Mouse (Mus musculus) heart, embryonic 13.5 days (tissue): ENCODE measurements at regions not wholly inside any gene's neighbourhood (a gene's known extent, or its start where the extent isn't known, plus 50 kb on each side); places are given as distances from the start of the nearest gene placed in this dataset.

Experiments
- ATAC-seq: fragments of 200-750 bp; cut with Nextera tagmentation; 2 replicates; pipeline ENCODE4 v1.8.0; 2017; ENCODE audit warnings: moderate TSS enrichment; ENCODE audit not compliant: insufficient number of reproducible peaks, low FRiP score, low TSS enrichment; ENCODE audit errors: extremely low read depth
- H3K27ac ChIP-seq: fragments of 300-500 bp; sonication (generic); replicated peaks from 2 replicates; pipeline ENCODE4 v1.5.1; 2015; ENCODE audit warnings: moderate library complexity, mild to moderate bottlenecking, inconsistent platforms
- H3K27me3 ChIP-seq: fragments of 300-500 bp; sonication (generic); replicated peaks from 2 replicates; pipeline ENCODE4 v1.6.1; 2015; ENCODE audit warnings: mild to moderate bottlenecking, inconsistent platforms
- H3K36me3 ChIP-seq: fragments of 300-500 bp; sonication (generic); 2 replicates; pipeline ENCODE4 v1.6.1; 2015; ENCODE audit warnings: mild to moderate bottlenecking, inconsistent platforms
- H3K4me1 ChIP-seq: fragments of 300-500 bp; sonication (generic); 2 replicates; pipeline ENCODE4 v1.6.1; 2015; ENCODE audit warnings: inconsistent platforms
- H3K4me2 ChIP-seq: fragments of 300-500 bp; sonication (generic); 2 replicates; pipeline ENCODE4 v1.6.1; 2015; ENCODE audit warnings: inconsistent platforms, mild to moderate bottlenecking, moderate library complexity
- H3K4me3 ChIP-seq: fragments of 300-500 bp; sonication (generic); 2 replicates; pipeline ENCODE4 v1.5.1; 2015; ENCODE audit warnings: moderate library complexity, mild to moderate bottlenecking, inconsistent platforms
- H3K9ac ChIP-seq: fragments of 300-500 bp; sonication (generic); 2 replicates; pipeline ENCODE4 v1.6.1; 2015; ENCODE audit warnings: inconsistent platforms, mild to moderate bottlenecking, moderate library complexity
- H3K9me3 ChIP-seq: fragments of 300-500 bp; sonication (generic); 2 replicates; pipeline ENCODE4 v1.6.1; 2016; ENCODE audit warnings: inconsistent platforms
- WGBS: fragments of 180-500 bp; shearing (Covaris S2); methylation state at CpG from one replicate; pipeline ENCODE4 v1.1.7; 2015; ENCODE audit warnings: mixed read lengths; 5-methylcytosine and 5-hydroxymethylcytosine counted together

DNA sequence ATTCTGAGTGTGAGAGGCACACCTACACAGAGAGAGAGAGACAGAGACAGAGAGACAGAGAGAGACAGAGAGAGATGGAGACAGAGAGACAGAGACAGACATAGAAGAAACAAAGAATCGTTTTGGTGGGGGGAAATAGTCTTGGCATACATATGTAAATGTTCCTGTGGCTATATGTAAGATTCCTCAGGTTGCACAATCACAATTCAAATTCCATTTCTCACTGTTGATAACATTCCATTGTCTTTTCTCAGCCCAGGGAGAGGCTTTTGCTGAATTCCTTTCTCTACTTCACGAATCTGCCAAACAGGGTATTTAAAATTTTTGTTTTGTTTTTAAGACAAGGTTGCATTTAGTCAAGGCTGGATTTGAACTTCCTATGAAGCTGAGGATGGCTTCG is 205.0 kb upstream of the Ell2 start:
- no peak overlapping the region for H3K9ac ChIP-seq
- H3K4me3 ChIP-seq, result no peak overlapping the region
- H3K9me3 ChIP-seq, result no peaks in the 10 kb centered on the region
- no peak overlapping the region for H3K27ac ChIP-seq
- WGBS, result 53% methylated on average over 3 of the region's 3 CpGs
- no peaks in the 10 kb centered on the region for H3K36me3 ChIP-seq
- no peak for ATAC-seq
- no peaks in the 10 kb centered on the region for H3K4me1 ChIP-seq
- H3K4me2 ChIP-seq, result no peak overlapping the region
- H3K27me3 ChIP-seq, result no peaks in the 10 kb centered on the region

DNA sequence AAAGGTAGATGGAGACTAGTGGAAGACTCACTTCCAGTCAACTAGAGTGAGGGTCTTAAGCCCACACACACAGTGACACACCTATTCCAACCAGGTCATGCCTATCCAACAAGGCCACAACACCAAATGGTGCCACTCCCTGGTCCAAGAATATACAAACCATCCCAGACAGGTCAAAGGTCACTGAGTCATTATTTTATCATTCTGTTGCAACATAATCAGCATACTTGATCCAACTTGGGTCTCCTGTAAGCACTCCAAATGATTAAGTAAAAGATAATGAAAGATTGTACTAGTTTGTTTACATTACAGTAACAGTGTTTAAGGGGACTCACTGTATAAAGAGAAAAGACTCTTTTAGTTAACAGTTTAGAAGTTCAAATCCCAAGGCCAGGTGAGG is 203.2 kb upstream of the Ell2 start:
- Histone ChIP-seq H3K4me3 (no peak overlapping the region), H3K27ac (no peak overlapping the region), H3K9me3 (no peaks in the 10 kb centered on the region), H3K9ac (no peak overlapping the region), H3K27me3 (no peaks in the 10 kb centered on the region), H3K36me3 (no peaks in the 10 kb centered on the region), H3K4me1 (no peaks in the 10 kb centered on the region), H3K4me2 (no peak overlapping the region)
- ATAC-seq, result no peak

DNA sequence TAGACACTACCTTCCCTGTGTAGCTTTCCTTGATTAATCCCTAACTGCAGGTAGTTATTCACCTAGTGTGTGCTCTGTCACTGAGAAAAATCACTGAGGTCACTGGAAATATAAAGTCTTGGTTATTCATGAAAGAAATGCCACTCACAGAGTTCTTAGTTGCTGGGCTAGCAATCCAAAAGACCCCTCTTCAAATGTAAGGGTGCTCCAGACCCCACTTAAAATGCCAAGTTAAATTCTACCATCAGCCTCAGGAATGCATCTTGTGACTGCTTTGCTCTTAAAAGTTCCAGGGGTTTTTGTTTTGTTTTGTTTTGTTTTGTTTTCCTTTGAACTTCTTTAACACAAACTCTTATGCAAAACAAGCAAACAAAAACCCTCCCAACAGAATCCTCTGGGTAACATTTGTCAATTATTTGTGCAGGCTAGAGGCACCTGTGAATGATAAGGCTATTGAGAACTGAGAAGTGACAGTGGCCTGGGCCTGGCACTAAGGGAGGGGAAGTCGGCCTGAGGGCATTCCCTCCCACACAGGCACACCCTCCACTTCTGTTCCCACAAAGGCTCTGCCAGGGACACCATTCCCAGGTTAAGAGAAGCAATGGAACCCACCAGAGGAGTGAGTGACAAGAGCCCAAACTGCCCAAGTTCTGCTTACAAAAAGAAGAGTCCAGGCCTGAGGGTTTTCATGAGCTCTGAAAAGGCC is 192.1 kb upstream of the Ell2 start:
- no peaks in the 10 kb centered on the region for H3K9me3 ChIP-seq
- no peak overlapping the region for H3K27ac ChIP-seq
- H3K4me3 ChIP-seq, result no peak overlapping the region
- H3K4me2 ChIP-seq, result no peak overlapping the region
- 48% methylated on average over 1 of the region's 1 CpGs for WGBS
- ATAC-seq, result no peak
- H3K4me1 ChIP-seq, result no peaks in the 10 kb centered on the region
- no peak overlapping the region for H3K9ac ChIP-seq
- no peaks in the 10 kb centered on the region for H3K36me3 ChIP-seq
- no peaks in the 10 kb centered on the region for H3K27me3 ChIP-seq

DNA sequence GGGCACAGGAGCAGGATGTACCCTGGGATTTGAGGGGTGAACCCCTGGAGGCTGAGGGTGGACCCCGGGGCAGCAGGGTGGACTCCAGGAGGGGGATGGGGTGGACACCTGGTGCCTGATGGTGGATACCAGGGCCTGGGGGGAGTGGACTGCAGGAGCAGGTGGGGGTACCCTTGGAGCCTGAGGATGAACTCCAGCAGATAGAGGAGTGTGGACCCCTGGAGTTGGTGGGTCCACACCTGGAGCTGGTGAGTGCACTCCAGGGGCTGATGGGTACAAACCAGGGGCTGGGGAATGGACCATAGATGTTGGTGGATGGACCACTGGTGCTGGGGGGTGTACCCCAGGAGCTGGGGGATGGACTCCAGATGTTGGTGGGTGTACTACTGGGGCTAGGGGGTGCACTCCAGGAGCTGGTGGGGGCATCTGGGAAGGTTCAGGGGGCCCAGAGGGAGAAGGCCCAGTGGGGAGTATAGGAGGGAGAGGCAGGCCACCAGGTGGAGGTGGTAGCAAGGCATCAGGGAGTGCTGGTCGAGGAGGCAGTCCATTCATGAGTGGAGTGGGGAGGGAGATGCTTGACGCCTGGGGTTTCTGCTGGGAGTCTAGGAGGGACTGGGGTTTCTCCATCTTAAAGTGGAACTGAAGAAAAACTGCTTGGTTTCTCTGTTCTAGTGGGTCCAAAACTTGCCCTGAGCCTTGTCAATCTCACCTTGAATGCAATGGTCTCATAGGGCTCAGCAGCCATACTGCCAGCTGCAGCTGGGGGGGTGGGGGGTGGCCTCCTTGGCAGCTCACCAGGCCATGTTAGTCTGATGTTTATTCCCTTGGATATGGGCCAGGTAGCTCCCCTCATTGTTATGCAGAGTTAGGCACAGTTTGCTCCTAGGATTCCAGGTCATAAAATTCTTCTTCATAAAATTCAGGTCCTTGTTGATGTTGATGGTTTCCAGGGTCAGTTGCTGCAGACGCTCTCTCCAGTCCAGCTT is 183.0 kb upstream of the Ell2 start:
- Histone ChIP-seq H3K27me3 (no peaks in the 10 kb centered on the region), H3K9me3 (no peaks in the 10 kb centered on the region), H3K4me1 (no peaks in the 10 kb centered on the region), H3K36me3 (no peaks in the 10 kb centered on the region), H3K9ac (no peak overlapping the region), H3K27ac (no peak overlapping the region), H3K4me2 (no peak overlapping the region), H3K4me3 (no peak overlapping the region)
- WGBS, result 70% methylated on average over 4 of the region's 4 CpGs
- ATAC-seq, result 0 out of 2 replicates have a peak, but pooled peaks have one; percentile 31

DNA sequence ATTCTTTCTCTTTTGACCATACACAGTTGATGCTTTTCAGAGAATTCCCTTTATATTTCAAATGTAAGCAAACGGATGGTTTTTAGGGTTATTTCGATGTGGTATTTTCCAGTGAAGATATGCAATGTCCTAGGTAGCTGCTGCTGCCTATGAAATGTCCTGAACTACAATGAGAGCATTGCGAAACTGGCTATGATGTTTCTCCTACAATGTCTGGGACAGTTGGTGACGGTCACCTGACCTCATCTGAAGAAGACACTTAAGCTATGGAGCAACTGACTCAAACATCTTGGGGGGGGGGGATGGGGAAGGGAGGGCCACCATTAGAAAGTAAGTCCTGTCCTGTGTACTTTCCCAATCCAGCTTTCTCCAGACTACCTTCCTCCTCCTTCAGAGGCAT is 182.1 kb upstream of the Ell2 start:
- 86% methylated on average over 4 of the region's 4 CpGs for WGBS

DNA sequence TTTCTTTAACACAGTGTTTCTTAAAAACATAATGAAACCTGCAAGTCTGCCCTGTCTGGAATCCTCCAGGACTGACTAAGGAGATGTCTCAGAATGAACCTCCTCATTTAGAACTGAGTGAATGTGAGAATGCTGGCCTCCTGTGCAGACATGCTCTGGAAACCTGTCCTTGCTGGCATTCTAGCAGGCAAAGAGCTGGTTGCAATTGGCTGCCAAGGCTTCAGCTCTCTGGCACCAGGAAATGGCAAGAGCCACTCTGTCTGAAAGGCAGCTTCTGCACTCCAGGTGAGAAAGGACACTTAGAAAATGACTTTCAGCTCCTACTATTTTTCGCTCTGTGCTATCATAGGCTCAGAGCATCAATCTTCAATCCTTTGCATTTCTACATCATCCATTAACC is 175.0 kb upstream of the Ell2 start:
- no peak for ATAC-seq

More for the DNA sequence above, 182.1 kb upstream of the Ell2 start:
- Histone ChIP-seq H3K4me3 (no peak overlapping the region), H3K27ac (no peak overlapping the region), H3K9me3 (no peaks in the 10 kb centered on the region), H3K27me3 (no peaks in the 10 kb centered on the region), H3K36me3 (no peaks in the 10 kb centered on the region), H3K4me1 (no peaks in the 10 kb centered on the region), H3K9ac (no peak overlapping the region), H3K4me2 (no peak overlapping the region)
- ATAC-seq, result no peak

DNA sequence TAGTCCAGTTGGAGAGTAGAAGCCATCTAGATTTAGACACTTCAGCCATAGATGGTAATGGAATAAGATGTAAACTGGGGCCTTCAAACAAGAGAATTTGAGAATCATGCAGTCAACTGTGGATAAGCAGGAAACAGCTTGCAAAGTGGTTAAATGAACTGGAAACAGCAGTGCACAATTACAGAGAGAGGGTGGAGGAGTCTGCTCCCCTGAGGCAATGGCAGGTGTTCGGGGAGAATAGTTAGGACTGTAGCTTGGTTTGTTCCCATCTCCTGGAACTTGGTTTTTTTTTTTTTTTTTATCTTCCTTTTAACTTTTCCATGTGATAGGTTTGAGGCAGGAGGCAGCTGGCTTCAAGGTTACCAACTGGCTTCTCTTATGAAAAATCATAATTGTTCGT is 165.1 kb upstream of the Ell2 start:
- Histone ChIP-seq H3K4me2 (no peak overlapping the region), H3K9me3 (no peaks in the 10 kb centered on the region), H3K27ac (no peak overlapping the region), H3K9ac (no peak overlapping the region), H3K36me3 (no peaks in the 10 kb centered on the region), H3K4me1 (0 out of 2 replicates have a peak, but pooled peaks cover 4% of the 10 kb centered on the region), H3K4me3 (no peak overlapping the region), H3K27me3 (no peaks in the 10 kb centered on the region)
- no peak for ATAC-seq
- WGBS, result 86% methylated on average over 2 of the region's 2 CpGs

More for the DNA sequence above, 175.0 kb upstream of the Ell2 start:
- Histone ChIP-seq H3K27me3 (no peaks in the 10 kb centered on the region), H3K4me1 (no peaks in the 10 kb centered on the region), H3K4me3 (no peak overlapping the region), H3K4me2 (no peak overlapping the region), H3K9ac (no peak overlapping the region), H3K27ac (no peak overlapping the region), H3K9me3 (no peaks in the 10 kb centered on the region), H3K36me3 (no peaks in the 10 kb centered on the region)
- 84% methylated on average over 1 of the region's 1 CpGs for WGBS

DNA sequence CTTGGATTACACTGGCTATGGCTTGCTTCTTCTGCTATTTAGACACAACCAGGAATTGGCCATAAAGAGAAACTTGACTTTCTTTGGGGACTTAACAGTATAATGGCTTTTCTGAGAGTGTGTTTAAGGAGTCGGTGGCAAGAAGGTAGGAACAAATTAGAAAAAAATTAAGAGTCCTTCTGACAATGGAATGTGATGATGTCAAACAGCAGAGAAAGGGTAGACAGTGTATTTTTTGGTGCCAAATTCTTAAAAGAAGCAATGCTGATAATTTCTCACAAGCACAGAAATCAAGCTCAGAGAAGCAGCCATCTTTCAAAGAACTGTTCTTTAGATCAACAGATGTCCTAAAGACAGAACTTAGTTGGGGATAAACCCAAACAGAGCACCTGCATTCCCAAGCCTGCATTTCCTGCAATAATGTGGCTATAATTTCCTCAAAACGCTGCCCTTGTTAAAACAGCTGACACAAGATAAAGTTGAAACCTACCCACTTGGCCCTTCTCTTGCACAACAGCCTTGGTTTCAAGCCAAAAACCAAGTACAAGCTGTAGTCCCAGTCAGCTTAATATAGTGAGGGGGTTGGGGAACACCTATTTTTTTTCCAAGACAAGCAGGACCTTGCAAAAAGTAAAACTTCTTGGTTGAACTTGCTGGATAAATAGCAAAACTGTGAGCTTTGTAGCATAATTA is 164.2 kb upstream of the Ell2 start:
- Histone ChIP-seq H3K4me2 (no peak overlapping the region), H3K27ac (no peak overlapping the region)
- 52% methylated on average over 2 of the region's 2 CpGs for WGBS

DNA sequence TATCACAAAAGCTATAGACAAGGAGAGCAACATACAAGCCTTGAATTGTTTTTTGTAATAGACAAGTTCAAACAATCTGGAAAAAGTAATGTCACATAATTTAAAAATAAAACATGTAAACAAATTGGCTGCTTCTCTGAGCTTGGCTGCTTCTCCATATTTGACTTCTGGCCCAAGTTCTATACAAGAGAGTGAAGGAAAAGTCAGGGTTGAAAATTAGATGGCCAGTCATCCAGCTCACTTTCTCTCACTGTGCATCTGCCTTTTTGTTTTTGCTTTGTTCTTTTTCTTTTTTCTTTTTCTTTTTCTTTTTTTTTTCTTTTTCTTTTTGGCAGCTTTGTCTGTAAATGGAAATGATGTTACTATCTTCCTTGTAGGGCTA is 163.6 kb upstream of the Ell2 start:
- Histone ChIP-seq H3K4me3 (no peak overlapping the region), H3K9ac (no peak overlapping the region), H3K27ac (no peak overlapping the region), H3K4me2 (no peak overlapping the region), H3K9me3 (no peaks in the 10 kb centered on the region), H3K36me3 (no peaks in the 10 kb centered on the region), H3K4me1 (0 out of 2 replicates have a peak, but pooled peaks cover 4% of the 10 kb centered on the region), H3K27me3 (no peaks in the 10 kb centered on the region)
- no peak for ATAC-seq

More for the DNA sequence above, 164.2 kb upstream of the Ell2 start:
- Histone ChIP-seq H3K4me3 (no peak overlapping the region), H3K9ac (no peak overlapping the region), H3K4me1 (0 out of 2 replicates have a peak, but pooled peaks cover 4% of the 10 kb centered on the region), H3K9me3 (no peaks in the 10 kb centered on the region), H3K36me3 (no peaks in the 10 kb centered on the region), H3K27me3 (no peaks in the 10 kb centered on the region)
- no peak for ATAC-seq

DNA sequence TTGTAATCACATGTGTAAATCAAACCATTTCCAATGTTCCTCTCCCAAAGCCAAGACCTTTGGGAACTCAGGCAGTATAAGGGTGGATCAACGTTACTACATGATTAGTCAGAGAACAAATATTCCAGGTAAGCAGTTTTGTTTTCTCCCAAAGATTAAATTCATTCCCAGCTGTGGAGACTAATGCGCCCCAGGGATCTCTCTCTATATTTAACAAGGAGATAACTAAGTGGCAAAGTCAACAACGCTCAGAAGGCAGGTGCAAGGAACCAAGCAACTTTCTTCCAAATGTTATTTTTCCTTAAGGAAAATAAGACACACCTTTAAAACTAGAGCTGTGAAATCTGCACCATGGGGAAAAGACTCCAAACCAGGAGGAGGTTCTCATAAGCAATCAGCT is 163.0 kb upstream of the Ell2 start:
- 0 out of 2 replicates have a peak, but pooled peaks cover 4% of the 10 kb centered on the region for H3K4me1 ChIP-seq
- H3K4me3 ChIP-seq, result no peak overlapping the region
- no peaks in the 10 kb centered on the region for H3K27me3 ChIP-seq
- no peak overlapping the region for H3K9ac ChIP-seq
- 68% methylated on average over 3 of the region's 3 CpGs for WGBS
- H3K4me2 ChIP-seq, result no peak overlapping the region
- H3K36me3 ChIP-seq, result no peaks in the 10 kb centered on the region
- H3K27ac ChIP-seq, result no peak overlapping the region
- no peak for ATAC-seq
- no peaks in the 10 kb centered on the region for H3K9me3 ChIP-seq

DNA sequence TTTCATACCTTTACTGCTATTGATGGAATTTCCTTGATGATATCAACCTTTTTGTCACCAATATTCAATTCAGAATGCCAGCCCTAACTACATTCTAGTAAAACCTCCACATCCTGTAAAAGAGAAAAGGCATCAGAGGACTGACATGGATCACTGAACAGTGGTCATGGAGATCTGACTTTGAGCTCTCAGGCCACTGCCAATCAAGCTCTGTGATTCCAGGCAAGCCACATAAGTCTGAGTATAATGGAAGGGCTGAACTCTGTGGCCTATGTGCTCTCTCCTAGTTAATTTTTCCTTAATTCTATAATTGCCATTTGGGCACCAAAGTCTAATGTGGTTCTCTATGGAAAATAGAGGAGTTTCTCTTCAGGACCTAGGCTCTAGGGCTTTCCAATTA is 161.8 kb upstream of the Ell2 start:
- no peaks in the 10 kb centered on the region for H3K27me3 ChIP-seq
- ATAC-seq, result no peak
- no peak overlapping the region for H3K9ac ChIP-seq
- H3K27ac ChIP-seq, result no peak overlapping the region
- no peaks in the 10 kb centered on the region for H3K9me3 ChIP-seq
- H3K4me2 ChIP-seq, result no peak overlapping the region
- H3K36me3 ChIP-seq, result no peaks in the 10 kb centered on the region
- 0 out of 2 replicates have a peak, but pooled peaks cover 4% of the 10 kb centered on the region for H3K4me1 ChIP-seq
- H3K4me3 ChIP-seq, result no peak overlapping the region
